Mouse (Mus musculus): ENCODE results near the gene Hmga2.

The Hmga2 gene

DNA sequence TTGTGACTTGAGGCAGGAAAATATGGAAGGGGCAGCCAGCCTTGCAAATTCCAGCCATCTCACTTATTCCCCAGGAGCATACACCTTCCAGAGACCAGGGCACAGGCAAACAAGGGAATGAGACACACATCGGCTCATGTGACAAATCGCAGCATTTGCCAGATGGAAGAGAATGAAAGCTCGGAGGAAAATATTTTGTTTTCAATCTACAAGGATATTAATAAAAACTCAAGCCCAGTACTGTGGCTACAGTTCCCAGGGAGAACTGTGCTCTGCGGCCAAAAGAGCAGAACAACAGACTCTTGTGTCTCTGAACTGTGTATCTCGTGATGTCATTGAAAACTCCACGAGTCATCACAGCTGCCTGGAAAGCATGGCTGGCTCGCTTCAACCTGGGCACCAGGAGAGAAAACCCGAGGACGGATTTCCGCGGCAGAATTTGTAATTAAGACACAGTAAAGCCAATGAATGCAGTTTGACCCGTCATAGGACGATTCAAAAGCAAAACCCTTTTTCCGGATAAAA is 50.1 kb downstream of the Hmga2 start:
- DNase-seq (ENCODE audit: low read depth in 2 of 2, low spot score in 2 of 2) = no peak

DNA sequence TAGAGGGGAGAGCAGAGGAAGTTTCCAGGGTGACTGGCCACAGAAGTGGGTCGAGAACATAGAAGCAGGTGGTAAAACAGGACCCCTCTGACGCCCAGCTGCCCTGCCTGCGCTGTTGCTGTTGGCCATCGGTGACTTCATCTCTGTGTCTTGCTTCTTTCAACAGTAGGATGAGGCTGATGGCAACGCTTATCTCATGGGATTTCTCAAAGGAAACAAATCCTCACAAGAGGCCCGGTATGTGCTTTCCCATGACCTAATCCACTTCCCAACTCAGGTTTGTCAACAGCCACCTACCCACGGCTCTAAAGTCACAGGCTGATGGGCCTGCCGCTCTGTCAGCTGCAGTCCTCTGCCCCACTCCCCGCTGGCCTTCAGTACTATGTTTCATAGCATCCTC is 52.3 kb downstream of the Hmga2 start:
- no peak for DNase-seq (ENCODE audit: low read depth in 2 of 2, low spot score in 2 of 2)

DNA sequence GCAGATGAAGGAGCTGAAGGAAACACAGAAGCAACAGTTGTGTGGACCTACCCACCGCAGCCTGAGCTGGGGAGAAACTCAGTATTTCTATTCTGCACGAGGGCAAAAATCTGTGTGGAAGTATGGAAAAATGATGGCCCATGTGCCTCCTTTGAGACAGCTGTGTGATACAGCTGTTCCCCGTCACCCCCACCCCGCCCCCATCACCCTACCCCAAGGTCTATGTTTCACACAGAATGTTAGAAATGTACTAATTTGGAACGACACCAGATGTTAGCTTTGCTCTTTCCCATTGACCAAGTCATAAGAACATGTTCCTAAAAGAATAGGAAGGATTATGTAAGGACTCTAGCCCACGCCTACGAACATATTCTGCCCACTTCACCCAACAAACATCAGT is 53.0 kb downstream of the Hmga2 start:
- no peak for DNase-seq (ENCODE audit: low read depth in 2 of 2, low spot score in 2 of 2)

DNA sequence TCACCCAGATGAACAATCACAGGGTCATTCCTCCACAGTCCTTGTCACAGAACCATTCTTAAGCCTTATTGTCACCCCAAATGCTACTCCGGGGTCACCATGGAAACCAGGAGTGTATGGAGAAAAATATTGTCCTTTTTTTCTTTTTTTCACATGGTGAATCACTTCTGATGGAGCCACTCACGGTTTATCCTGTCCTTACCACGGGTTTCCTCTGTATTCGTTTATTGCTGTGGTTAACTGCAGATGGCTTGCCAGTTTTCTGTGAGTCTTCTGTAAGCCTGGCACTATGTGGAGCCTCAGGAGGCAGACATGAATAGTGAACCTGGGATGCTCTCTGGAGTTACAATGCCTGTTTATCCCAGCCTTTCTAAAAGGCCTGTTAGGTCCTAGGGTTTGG is 53.4 kb downstream of the Hmga2 start:
- no peak for DNase-seq (ENCODE audit: low read depth in 2 of 2, low spot score in 2 of 2)

DNA sequence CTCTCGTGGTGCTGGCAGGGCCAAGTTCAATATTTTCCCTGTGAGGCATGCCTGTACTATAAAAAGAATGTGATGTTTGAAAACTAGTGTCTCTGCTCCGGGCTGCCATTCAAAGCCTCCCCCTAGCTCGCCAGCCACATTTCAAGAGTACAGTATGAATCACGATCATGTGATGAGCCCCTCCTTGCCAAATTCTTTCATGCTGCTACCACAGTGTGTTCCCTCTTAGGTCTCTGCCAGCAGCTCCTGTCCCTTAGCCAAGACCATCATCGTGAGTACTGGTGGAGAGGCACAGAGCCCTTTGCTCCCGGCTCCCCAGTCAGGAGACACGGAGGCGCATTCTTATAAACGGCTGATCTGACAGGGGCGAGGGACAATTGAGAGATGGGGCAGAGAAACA is 54.2 kb downstream of the Hmga2 start:
- DNase-seq (ENCODE audit: low read depth in 2 of 2, low spot score in 2 of 2) = no peak

DNA sequence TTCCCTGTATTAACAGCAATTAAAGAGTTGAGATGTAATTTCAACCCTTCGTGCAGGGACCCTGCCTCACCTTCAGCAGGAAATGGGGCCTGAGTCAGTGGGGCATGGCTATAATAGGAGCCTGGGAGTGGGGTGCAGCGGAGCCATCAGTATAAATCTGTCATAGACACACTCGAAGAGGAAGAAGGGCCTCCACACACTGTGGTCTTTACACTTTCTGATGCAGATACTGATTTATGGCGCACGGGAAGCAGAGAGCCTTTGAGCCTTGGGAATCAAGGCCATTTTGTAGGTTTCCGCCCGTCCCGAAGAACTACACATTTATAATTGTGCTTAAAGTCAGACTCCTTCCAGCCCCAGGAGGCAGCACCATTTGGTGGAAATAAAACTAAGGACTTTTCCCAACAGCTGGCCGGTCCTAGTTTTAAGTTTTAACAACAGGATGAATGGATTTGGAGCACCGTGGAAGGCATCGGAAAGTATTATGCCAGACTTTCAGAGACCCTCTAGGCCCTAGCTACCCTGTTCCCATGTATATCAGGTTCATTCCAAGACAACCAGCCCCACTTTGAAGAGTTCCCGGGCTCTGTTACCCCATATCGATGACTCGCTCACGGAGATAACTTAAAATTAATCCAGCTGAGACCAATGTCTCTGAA is 55.2 kb downstream of the Hmga2 start:
- no peak for DNase-seq (ENCODE audit: low read depth in 2 of 2, low spot score in 2 of 2)

DNA sequence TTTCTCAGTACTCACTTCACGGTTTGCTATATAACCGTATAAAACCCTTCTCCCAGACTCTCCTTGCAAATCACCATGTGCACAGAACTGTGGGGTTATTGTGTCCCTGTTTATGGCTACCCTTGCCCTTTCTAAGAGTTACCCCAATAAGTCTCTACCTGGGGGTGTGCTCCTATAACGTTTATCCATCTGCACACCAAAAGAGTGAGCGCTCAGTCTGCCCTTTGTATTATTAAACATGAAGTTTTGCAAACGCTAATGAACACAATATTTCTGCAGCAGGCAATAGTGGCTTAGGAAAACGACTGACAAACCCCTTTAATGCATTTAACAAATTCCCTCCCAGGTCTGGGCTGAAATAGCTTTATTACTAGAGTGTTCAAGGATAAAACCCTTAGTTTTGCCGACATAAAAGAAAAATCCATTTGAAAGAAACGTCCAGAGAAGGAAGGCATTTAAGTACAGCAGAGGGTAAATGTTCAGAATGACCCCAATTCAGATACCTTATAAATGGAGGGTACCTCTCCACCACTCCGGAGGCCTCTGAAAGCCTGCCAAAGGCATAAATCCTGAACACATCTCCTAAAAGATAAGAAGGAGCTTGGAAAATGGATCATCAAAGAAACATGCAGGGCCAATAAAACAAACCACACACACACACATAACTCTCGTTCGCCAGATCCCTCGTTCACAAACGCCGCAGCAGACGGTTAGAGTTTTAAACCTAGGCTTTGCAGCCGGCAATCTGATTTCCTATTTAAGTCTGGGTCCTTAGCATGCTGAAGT is 57.3 kb downstream of the Hmga2 start:
- no peak for DNase-seq (ENCODE audit: low read depth in 2 of 2, low spot score in 2 of 2)

DNA sequence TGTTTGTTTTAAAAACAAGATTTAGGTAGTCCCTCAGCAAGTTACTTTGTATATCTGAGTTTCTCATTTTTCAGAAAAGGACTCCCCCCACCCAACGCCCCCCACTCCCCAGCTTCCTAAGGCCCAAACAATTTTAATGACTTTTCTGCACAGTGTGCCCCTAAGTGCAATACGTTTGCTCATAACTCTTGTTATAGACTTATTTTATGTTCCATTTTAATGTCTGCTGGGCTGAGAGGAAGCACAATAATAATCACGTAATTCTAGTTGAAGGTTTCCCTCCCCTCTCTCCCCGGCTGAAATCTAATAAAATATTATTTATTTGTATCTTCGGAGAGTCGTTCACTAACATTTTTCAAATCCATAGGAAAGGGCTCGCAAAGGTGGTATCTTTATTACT is 58.1 kb downstream of the Hmga2 start:
- no peak for DNase-seq (ENCODE audit: low read depth in 2 of 2, low spot score in 2 of 2)

DNA sequence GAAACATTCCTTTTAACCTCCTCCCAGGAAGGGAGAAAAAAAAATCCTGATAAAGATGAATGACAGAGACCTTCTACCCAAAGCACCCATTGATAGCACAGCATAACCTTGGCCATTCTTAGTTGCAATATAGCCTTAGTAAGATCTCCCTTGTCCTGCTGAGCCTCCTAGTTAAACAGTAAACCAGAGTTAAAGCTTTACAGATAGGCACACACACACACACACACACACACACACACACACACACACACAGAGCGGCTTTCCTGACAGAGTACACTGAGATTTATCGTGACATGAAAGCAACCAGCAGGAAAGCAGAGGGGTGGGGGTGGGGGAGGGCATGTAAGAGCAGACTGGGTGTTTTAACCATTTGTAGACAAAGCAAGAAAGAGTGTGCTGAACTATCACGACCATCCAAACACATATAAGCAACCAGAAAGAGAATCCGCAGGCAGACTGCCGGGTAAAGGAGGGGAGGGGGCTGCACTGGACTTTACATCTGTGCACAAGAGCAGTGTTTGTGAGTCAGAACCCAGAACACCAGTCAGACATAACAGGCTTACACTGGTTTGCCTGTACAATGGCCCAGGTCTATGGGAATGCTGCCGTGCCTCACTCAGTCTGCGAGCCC is 58.7 kb downstream of the Hmga2 start:
- DNase-seq (ENCODE audit: low read depth in 2 of 2, low spot score in 2 of 2) = no peak

DNA sequence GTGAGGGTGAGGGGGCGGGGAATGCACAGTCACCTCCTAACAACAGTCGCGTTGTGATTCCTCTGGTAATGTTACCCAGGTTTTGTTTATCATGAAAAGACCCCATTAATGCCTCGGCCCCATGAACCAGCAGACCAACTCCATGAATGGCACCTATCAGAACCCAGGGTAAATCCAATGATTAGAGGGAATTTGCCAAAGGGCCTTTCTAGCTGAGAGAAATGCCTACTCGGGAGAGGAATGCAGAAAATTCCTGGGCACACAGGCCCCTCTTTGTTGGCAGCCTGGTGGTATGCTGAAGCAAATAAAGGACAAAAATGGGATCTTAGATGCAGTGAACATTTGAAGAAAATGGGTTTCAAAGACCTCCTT is 59.2 kb downstream of the Hmga2 start:
- no peak for DNase-seq (ENCODE audit: low read depth in 2 of 2, low spot score in 2 of 2)

DNA sequence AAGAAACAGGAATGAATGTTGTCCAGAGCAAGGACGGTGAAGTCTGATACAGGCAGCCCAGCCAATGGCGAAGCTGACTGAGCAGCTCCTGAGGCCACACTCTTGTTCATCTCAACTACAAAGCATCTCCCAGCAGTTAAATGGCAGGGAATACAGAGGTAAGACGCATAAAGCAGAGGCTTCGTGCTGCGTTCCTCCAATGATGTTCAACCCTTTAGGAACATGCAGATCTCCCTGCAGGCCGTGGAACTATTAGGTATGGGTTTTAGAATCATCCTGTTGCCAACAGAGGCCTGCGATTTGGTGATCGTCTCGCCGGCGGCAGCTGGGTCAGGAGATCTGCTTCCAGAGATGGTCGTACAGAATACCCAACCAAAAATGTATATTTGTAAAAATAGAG is 59.6 kb downstream of the Hmga2 start:
- DNase-seq (ENCODE audit: low read depth in 2 of 2, low spot score in 2 of 2) = no peak

DNA sequence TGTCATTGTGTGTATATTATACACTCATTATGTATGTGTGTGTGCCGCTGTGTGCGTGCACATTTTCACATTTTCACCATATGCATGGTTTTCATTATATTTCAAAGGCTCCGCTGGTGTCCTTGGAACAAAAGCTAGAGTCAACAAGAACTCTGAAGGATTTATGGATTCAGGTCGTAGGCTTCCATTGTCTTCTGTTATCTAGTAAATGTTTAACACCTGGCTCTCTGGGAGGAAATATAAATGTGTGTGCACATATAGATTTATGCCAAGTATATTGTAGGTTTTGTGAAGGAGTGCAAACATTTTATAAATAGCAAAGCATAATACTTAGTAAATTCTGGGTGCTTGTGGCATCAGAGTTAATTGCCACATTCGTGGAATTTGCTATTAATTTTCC is 64.1 kb downstream of the Hmga2 start:
- DNase-seq (ENCODE audit: low read depth in 2 of 2, low spot score in 2 of 2) = no peak

DNA sequence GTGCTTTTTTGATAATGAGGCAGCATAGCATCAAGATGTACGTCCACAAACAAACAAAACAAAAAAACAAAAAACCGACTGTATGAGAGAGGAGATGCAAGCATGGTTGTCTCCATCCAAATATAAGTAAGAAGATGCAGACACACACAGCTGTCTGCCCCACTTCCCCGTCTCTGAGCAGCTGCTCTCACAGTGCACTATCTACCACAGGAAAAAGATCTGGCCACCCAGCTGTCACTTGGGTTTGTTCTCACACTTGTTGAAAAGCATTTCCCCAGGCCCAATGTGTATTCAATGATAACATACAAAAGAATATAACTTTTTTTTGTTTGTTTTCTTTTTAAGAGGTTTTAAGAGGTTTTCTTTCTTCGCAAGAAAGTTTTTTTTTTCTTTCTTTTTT is 65.3 kb downstream of the Hmga2 start:
- DNase-seq (ENCODE audit: low read depth in 2 of 2, low spot score in 2 of 2) = no peak

DNA sequence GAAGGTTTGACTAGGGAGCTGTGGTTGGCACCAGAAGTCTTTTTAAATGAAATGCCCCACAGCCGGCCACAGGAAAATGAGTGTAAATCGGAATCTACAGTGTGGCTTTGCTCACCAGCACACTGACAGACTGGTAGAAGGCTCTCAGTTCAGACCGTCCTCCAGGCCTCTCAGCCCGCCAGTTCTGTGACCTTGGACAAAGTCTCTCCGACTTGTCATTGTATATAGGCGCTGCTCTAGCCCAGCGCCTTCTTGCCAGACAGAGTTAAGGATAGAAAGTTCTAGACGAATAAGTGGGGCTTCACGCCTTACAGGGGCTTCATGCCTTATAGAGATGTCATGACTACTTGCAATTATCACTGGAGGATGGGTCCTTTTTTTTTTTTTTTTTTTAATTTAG is 67.1 kb downstream of the Hmga2 start:
- no peak for DNase-seq (ENCODE audit: low read depth in 2 of 2, low spot score in 2 of 2)

DNA sequence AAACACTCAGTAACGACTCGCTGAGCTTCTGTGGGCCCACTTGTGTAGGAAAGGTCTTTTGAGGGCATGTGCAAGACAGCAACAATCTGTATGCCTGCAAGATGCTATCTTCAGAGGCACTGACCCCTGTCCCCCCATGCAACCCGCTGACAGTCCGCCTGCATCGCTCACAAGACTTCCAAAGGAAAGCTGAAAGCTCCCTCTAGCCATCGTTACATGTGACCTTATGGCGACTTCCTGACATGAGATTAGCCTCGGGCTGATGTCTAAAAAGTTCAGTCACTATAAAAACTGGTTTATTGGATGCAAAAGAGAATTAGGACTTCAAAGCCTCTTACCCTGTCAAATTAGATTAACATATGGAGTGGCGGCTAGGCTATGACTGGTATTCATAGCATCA is 69.0 kb downstream of the Hmga2 start:
- no peak for DNase-seq (ENCODE audit: low read depth in 2 of 2, low spot score in 2 of 2)

DNA sequence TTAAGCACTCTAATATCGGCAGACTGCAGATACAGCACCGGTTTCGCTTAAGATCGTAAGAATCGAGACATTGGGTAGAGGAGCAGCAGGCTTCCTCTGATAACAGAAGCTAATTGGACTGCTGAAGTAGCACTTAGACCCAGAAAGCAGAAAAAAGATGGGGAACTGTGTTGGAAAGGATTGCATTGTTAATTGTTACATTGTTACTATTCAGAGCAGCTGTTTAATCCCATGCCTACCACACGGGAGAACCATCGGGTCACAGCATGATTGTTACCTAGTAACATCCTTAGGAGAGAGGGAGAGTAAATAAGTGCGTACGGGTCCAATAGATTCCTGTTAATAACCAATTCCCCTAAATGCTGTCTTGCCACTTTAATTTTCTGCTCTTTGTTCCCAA is 70.2 kb downstream of the Hmga2 start:
- DNase-seq (ENCODE audit: low read depth in 2 of 2, low spot score in 2 of 2) = no peak

DNA sequence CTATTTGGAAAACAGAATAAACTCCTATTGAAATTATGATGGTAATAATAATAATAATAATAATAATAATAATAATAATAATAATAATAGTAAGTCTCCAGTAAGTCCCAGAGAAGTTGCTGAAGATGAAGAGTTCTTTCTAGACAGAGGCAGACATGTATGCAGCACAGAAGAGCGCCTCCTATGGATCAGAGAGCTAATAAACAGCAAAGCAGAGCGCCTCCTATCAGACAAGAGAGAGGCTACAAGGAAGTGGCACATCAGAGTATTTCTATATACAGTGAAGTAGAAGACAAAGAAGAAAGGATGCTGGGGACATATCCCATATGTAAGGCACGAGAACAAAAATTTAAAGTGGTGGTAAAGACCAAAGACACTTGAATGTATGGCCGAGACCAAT is 70.9 kb downstream of the Hmga2 start:
- DNase-seq (ENCODE audit: low read depth in 2 of 2, low spot score in 2 of 2) = no peak

DNA sequence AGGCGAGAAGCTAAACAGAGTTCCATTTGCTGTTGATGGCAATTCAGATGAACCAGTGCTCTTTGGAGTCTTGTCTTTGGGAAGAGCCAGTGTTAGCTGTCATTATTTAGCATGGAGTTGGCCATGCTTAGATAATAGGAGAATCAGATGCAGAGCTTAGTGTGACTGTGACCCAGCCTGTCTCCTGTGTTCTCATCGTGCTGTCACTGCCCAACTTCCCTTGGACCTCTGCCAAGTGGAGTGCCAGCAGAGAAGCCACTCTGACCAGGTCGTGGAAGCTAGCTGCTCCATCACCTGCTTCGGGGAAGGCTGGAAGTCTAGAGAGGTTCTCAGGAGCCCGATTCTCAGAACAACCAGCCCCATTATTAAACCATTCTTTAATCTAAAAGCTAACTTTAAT is 73.3 kb downstream of the Hmga2 start:
- DNase-seq (ENCODE audit: low read depth in 2 of 2, low spot score in 2 of 2) = no peak

DNA sequence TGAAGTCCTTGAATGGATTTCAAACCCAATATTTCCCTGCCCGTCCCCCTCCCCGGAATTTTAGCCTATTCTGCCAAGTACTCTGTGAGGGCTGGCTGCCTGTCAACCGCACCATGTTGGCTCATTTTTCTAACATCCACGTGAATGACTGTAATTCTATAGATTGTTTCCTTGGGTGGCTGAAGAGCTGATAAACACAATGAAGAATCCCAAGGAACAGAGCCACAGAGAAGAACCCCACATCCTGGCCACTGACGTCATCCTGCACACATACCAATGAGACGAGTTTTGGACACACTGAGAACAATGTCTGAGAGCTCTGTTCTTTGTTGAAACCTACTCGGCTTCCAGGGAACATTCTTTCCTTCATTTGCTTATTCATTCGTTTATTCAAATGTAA is 74.5 kb downstream of the Hmga2 start:
- no peak for DNase-seq (ENCODE audit: low read depth in 2 of 2, low spot score in 2 of 2)

DNA sequence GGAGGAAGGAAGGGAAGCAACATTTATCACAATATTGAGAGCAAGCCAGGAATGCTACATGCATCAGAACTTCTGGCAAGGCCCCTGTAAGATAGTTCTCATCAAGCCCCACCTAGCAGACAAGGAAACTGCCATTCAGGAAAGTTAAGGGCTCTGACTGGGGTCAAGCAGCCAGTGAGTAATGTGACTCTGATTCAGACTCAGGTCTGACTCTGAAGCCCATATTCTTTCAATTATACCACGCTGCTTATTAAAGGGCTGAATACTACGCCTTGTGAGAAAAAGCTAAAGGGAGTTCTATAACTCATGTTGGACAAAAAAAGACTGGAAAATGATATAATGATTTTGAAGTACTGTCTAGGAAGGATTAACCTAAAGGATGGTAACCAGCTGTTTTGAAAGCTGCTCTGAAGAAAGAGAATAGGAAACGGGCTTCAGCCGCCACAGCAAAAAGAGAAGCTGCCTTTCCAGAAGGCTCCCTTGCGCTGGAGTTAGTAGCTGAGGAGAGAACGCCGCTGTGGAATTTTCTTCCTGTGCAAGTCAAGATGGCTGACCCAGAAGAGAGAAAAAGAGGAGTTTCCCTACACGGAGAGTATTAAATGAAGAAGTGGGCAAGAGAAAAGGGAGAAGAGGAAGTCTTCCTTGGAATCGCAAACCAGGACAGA is 76.3 kb downstream of the Hmga2 start:
- DNase-seq (ENCODE audit: low read depth in 2 of 2, low spot score in 2 of 2) = no peak

DNA sequence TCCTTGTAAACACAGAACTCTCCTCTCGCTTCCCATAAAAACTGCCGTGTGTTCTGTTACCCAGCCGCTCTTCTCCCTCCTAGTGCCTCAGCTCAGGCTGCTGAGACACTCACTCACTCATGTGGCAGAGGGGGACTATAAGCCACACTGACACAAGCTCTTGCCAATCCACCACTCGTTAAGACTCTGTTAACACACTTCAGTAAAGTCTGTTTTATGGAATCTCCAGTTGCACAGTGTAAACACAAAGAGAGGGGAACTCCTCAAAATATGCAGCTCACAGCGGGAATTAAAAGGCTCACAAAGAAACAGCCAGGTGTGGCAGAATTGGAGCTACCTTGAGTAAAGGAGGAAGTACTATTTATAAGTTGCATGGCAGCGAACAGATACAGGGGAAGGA is 77.5 kb downstream of the Hmga2 start:
- DNase-seq (ENCODE audit: low read depth in 2 of 2, low spot score in 2 of 2) = no peak

DNA sequence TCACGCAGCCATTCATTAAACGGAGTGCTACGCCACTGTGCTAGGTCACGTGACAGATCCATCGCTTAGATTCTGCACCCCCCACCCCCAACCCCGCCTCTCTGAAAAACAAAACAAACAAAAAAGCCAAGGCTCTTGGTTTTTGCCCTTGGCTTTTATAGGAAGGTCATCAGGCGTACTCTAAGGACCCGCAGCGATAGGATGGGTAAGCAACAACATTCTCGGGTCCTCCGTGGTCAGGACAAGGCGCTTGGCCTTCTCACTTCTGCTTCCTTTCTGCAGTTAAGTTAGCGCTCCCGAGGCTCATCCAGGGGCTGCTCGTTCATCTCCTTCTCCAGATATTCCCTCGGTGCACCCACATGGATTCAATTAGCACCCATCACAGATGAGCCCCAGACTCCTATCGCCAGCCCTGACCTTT is 79.0 kb downstream of the Hmga2 start:
- no peak for DNase-seq (ENCODE audit: low read depth in 2 of 2, low spot score in 2 of 2)

All from CD8-positive naive resting alpha-beta T cell, adult 2 months (primary cell).